Mouse (Mus musculus) cerebellum, adult 2 months (tissue): Measurements from ENCODE around the gene Prpsap2.

Source experiments
- CTCF ChIP-seq: fragments of 200-500 bp; IDR thresholded peaks from 2 replicates; pipeline ENCODE4 v1.5.1; 2011; ENCODE audit warnings: low read depth, mild to moderate bottlenecking, control low read depth, low read length, moderate library complexity, borderline replicate concordance; ENCODE audit not compliant: insufficient read depth
- POLR2A ChIP-seq: fragments of 200-500 bp; IDR thresholded peaks from 2 replicates; pipeline ENCODE4 v1.6.1; 2011; ENCODE audit warnings: low read length, control low read depth, borderline replicate concordance; ENCODE audit not compliant: insufficient read depth

DNA sequence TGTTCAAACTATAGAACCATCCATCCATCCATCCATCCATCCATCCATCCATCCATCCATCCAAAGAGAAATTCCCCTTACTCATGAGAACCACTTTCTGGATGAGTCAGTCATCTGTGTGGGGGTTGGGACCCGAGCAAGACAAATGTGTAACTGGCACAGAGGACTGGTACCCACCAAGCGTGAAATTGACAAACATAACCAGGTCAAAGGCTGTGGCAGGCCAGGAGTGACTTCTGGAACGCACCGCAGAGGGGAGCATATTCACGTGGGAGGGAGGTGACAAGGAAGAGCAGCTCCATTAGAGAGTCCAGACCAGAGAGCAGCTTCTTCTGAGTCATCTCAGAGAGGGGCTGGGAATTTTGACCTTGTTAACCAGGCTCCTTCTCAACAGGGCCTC is 39.8 kb downstream of the Prpsap2 start:
- no peak for TF ChIP-seq CTCF
- no peak for TF ChIP-seq POLR2A
